Mouse (Mus musculus): ENCODE measurements around the gene Acmsd. TPM values are rescaled to one million over a fixed set of nuclear protein-coding genes. Genes with fewer than 3 reads are reported as not detected.

The Acmsd gene
- polyA plus RNA-seq, 1 experiment = 0.06 TPM

- no peak for TF ChIP-seq GATA1 (IDR thresholded peaks at IDR 0.05; ENCODE audit: low read length)
These were observed 73.7 kb downstream of the Acmsd start for GRCm38 (mm10) chr1:127802916-127803315.

DNA sequence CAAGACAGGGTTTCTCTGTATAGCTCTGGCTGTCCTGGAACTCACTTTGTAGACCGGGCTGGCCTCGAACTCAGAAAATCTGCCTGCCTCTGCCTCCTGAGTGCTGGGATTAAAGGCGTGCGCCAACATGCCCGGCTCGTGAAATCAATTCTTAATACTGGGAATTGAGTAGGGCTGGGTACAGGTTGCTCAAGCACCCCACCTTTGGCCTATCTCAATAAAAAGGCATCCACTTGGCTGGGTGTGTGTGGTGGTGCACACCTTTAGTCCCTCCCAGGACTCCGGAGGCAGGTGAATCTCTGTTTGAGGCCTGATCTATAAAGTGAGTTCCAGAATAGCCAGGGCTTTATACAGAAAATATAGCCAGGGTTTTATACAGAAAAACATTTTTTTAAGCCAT lies 79.5 kb downstream of the Acmsd start:
- TF ChIP-seq GATA1 (IDR thresholded peaks at IDR 0.05; ENCODE audit: low read length) = no peak

DNA sequence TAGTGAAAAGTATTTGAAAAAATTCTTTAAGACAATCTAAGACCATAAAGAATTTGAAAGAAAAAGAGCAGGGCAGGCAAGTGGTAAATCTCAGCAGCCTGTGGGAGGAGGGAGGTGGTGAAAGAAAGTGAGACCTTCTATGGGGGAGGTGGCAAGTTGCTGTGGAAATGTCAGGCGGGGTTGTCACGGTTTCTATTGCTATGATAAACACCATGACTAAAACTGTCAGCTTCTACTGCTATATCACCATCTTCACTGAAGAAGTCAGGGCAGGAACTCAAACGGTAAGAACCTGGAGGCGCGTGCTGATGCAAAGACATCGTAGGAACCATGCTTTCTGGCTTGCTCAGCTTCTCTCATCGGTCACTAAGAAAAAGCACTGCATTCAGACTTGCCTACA lies 83.7 kb downstream of the Acmsd start:
- TF ChIP-seq GATA1 (IDR thresholded peaks at IDR 0.05; ENCODE audit: low read length) = no peak

DNA sequence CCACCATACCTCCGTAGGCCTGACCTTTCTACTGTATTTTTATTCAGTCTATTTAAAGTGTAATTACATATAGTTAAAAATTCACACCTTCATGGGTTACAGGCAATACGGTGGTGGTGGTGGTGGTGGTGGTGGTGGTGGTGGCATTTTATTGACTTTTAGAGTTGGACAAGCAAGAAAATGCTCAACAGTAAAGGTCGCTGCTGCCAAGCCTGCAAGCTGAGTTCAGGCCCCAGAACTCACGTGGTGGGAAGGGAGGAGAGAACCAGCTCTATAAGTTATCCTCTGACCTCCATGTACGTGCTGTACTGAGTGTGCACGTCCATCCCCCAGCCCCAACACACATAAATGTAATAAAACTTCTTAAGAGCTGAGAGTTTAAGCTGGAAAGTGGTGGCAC lies 87.2 kb downstream of the Acmsd start:
- no peak for TF ChIP-seq GATA1 (IDR thresholded peaks at IDR 0.05; ENCODE audit: low read length)

Other genes with a start within 250 kb of the Acmsd start
- gene Tmem163, start 49.9 kb upstream of the Acmsd start, polyA plus RNA-seq (2012) = not detected in 2 replicates
- 15.6 and 19.3 TPM in 2 replicates for gene Ccnt2, start 44.8 kb downstream of the Acmsd start, polyA plus RNA-seq (2012)
- gene Map3k19, start 125.6 kb downstream of the Acmsd start, polyA plus RNA-seq (2012) = not detected in 2 replicates
- gene Rab3gap1, start 139.4 kb downstream of the Acmsd start, polyA plus RNA-seq (2012) = 34.6 and 43.9 TPM in 2 replicates

Data from G1E-ER4 (cell line).